Mouse (Mus musculus): Measurements from ENCODE around the gene Aurkb.

DNA sequence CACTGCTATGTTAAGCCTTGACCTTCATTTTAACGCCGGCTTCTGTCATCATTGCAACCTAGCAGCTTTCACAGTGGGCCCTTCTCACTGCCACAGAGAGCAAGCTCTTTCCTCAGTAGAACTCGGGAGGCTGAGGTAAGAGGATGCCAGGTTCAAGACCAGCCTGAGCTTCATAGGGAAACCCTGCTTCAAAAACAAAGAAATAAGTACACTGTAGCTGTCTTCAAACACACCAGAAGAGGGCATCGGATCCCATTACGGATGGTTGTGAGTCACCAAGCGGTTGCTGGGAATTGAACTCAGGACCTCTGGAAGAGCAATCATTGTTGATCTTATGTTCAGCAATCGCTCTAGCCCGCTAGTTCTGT, 35.4 kb downstream of the Aurkb start:
- no peak for TF ChIP-seq CTCF (conservative IDR thresholded peaks at IDR 0.05; ENCODE audit: low read length)
- no peak for TF ChIP-seq NANOG (IDR thresholded peaks at IDR 0.05; ENCODE audit: borderline replicate concordance, low read length)
- TF ChIP-seq POU5F1 (IDR thresholded peaks at IDR 0.05; ENCODE audit: borderline replicate concordance, low read length), result no peak

Data from E14TG2a.4 (cell line).